Mouse (Mus musculus) G1E (cell line): ENCODE data around the gene Fiz1. TPM values are rescaled to one million over a fixed set of nuclear protein-coding genes. Genes with fewer than 3 reads are reported as not detected.
"Not testable (repeated sequence)": the region's sequence is repeated elsewhere in the genome, so short reads cannot be mapped to it uniquely, and the experiment has no call there.

ENCODE experiments used
- ATAC-seq: 2 replicates; pipeline ENCODE4 v1.8.0; 2016; ENCODE audit warnings: mild to moderate bottlenecking; ENCODE audit not compliant: insufficient number of reproducible peaks, poor library complexity, low FRiP score, severe bottlenecking; ENCODE audit errors: extremely low read depth
- DNase-seq: peaks from one replicate; pipeline ENCODE4 v3.0.0; 2012; ENCODE audit warnings: low spot score
- H3K27me3 ChIP-seq: 2 replicates; pipeline ENCODE4 v1.6.1; 2012; ENCODE audit warnings: mild to moderate bottlenecking, low read length, inconsistent platforms; ENCODE audit not compliant: insufficient read depth
- H3K36me3 ChIP-seq: replicated peaks from 2 replicates; pipeline ENCODE3; 2012; ENCODE audit warnings: mild to moderate bottlenecking, inconsistent platforms
- H3K4me1 ChIP-seq: 2 replicates; pipeline ENCODE4 v1.6.1; 2012; ENCODE audit warnings: low read depth, low read length, inconsistent platforms, mixed read lengths; ENCODE audit not compliant: insufficient read depth
- H3K4me3 ChIP-seq: 2 replicates; pipeline ENCODE4 v1.5.1; 2012; ENCODE audit warnings: low read depth, mild to moderate bottlenecking, inconsistent platforms, low read length, moderate library complexity, mixed read lengths
- H3K9me3 ChIP-seq: replicated peaks from 2 replicates; pipeline ENCODE4 v1.6.1; 2012; ENCODE audit warnings: inconsistent platforms
- CTCF ChIP-seq: IDR thresholded peaks from 2 replicates; pipeline ENCODE4 v1.5.1; 2012; ENCODE audit warnings: low read depth, low read length, inconsistent platforms, mixed read lengths
- GATA1 ChIP-seq: IDR thresholded peaks from 2 replicates; pipeline ENCODE4 v1.6.1; 2012; ENCODE audit warnings: borderline replicate concordance, low read length, inconsistent platforms, mixed read lengths
- GATA2 ChIP-seq: IDR thresholded peaks from 2 replicates; pipeline ENCODE4 v1.6.1; 2012; ENCODE audit warnings: low read depth, low read length, inconsistent platforms, borderline replicate concordance
- POLR2AphosphoS5 ChIP-seq: IDR thresholded peaks from 2 replicates; pipeline ENCODE4 v1.6.1; 2012; ENCODE audit warnings: low read depth, low read length, inconsistent platforms; ENCODE audit not compliant: insufficient replicate concordance
- TAL1 ChIP-seq: conservative IDR thresholded peaks from 2 replicates; pipeline ENCODE4 v1.6.1; 2012; ENCODE audit warnings: low read depth, low read length, inconsistent platforms, mixed read lengths
- polyA plus RNA-seq: library from polyadenylated mRNA; stranded (reverse); fragments of >175 nt; gene quantifications from 2 replicates; pipeline ENCODE4 v1.2.3, GENCODE M21; 2012
- total RNA-seq, 2 experiments: library from RNA; stranded (forward) in 1 of 2; stranded (reverse) in 1 of 2; fragments of 200-1000 nt in 1 of 2; fragments of >200 nt in 1 of 2; fragmentation: Nextera tagmentation in 1 of 2; gene quantifications; 2 replicates each; pipeline ENCODE4 v1.2.3; 2014 to 2017

Gene Fiz1
- total and polyA plus RNA-seq, 3 experiments, result 22.2 to 66.6 (median 53.4) TPM

DNA sequence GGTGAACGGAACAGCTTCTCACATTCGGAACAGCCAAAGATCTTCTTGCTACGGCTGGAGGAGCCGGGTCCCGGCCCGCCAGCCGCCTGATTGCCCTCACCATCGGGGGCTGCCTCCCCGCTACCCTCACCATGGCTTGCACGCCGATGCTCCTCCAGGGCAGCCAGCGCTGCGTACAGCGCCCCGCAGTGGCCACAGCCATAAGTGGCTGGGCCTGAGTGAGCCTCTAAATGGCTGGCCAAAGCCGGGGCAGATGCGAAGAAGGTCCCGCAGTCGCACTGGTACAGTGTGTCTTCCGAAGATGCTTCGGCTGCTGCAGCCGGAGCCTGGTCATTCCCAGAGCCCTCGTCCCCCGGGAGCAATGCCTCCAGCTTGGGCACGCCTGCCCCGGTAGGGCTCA, 6.3 kb downstream of the Fiz1 start:
- DNase-seq, result no peak
- no peak for ATAC-seq
- no peak for TF ChIP-seq POLR2AphosphoS5
- no peak for TF ChIP-seq GATA2
- TF ChIP-seq TAL1, result no peak
- no peak for TF ChIP-seq GATA1
- TF ChIP-seq CTCF, result no peak
- Histone ChIP-seq H3K9me3 (0 out of 2 replicates have a peak, but pooled peaks cover 8% of the 10 kb centered on the region), H3K4me1 (peaks cover 27% of the 10 kb centered on the region), H3K4me3 (peak overlapping the region; percentile 1; the same call in 1 of the 2 replicates), H3K27me3 (no peaks in the 10 kb centered on the region; the same call in 1 of the 2 replicates), H3K36me3 (peaks cover 73% of the 10 kb centered on the region)

GRCm38 (mm10) chr7:5002876-5003275, 11.6 kb downstream of the Fiz1 start:
- DNase-seq, ATAC-seq, H3K4me1 ChIP-seq, H3K27me3 ChIP-seq, H3K9me3 ChIP-seq, H3K4me3 ChIP-seq: not testable (repeated sequence)
- peaks cover 20% of the 10 kb centered on the region for H3K36me3 ChIP-seq

GRCm38 (mm10) chr7:4999876-5000275, 14.6 kb downstream of the Fiz1 start:
- DNase-seq (no peak), ATAC-seq (no peak)
- 0 out of 2 replicates have a peak, but pooled peaks cover 2% of the 10 kb centered on the region for H3K9me3 ChIP-seq
- peaks cover 8% of the 10 kb centered on the region; the same call in 1 of the 2 replicates for H3K4me1 ChIP-seq
- H3K36me3 ChIP-seq, result no peaks in the 10 kb centered on the region
- H3K27me3 ChIP-seq, result peaks cover 18% of the 10 kb centered on the region
- TF ChIP-seq TAL1, result no peak
- no peak for TF ChIP-seq GATA2
- TF ChIP-seq CTCF, result no peak
- no peak for TF ChIP-seq GATA1
- H3K4me3 ChIP-seq, result no peak overlapping the region

- Histone ChIP-seq H3K27me3 (peaks cover 24% of the 10 kb centered on the region), H3K36me3 (no peaks in the 10 kb centered on the region), H3K4me1 (peaks cover 8% of the 10 kb centered on the region; the same call in 1 of the 2 replicates), H3K4me3 (no peak overlapping the region), H3K9me3 (peaks cover 14% of the 10 kb centered on the region; the same call in 1 of the 2 replicates)
- ATAC-seq (no peak), DNase-seq (no peak)
- TF ChIP-seq TAL1 (no peak), GATA2 (no peak), CTCF (no peak), POLR2AphosphoS5 (no peak), GATA1 (no peak)
These were observed 17.6 kb downstream of the Fiz1 start for GRCm38 (mm10) chr7:4996934-4997333.

DNA sequence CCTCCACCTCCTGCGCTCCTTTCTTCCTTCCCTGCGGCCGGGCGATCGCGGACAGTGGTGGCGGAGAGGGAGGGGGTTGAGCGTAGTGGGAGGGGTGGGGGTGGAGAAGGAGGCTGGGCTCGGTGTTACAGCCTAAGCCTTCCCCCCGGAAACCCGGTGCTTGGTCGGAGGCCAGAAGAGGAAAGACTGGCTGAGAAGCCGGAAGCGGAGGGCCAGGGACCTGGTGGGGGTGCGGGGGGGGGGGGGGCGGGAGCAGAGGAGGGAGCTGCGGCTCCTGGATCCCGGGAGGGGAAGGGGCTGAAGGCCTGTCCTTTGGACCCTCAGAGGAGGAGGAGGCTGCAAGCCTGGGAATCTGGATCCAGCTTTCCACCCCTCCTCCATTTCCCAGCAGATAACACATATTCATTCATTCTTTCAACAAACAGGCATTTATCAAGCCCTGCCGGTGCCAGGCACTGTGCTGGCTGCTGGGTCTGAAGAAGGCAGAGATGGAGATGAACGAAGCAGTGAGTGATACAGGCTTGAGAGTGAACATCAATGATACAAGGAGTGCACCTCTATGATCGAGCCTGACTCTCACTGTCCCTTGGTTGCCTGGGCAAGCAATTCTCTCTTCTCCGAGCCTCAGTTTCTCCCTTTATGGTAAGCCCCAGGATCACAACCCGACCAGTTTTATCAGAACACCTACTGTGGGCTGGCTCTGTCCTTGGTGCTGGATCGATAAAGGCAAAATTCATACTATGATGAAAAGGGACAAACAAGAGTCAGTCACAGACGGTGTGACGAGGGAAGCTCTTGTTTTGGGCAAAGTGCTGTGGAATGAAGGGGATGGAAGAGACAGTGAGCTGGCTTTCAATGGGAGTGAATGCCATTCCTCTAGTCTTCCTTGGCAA, 18.2 kb downstream of the Fiz1 start, which contains the start of gene Zfp579:
Gene Zfp579, minus strand, starts transcription at position 156 of the 893 bp plus-strand sequence.
- peaks cover 24% of the 10 kb centered on the region for H3K27me3 ChIP-seq
- DNase-seq (no peak), ATAC-seq (peak; percentile 22; the same call in 1 of the 2 replicates)
- no peaks in the 10 kb centered on the region for H3K36me3 ChIP-seq
- peaks cover 14% of the 10 kb centered on the region; the same call in 1 of the 2 replicates for H3K9me3 ChIP-seq
- peak within 1 kb of the TSS; percentile 46; the same call in 1 of the 2 replicates for H3K4me3 ChIP-seq
- H3K4me1 ChIP-seq, result peaks cover 8% of the 10 kb centered on the region; the same call in 1 of the 2 replicates
- TF ChIP-seq TAL1 (no peak), GATA2 (no peak), POLR2AphosphoS5 (no peak)

GRCm38 (mm10) chr7:4995268-4996002, 19.1 kb downstream of the Fiz1 start:
- no peak for TF ChIP-seq TAL1
- TF ChIP-seq GATA1, result no peak
- TF ChIP-seq GATA2, result no peak
- no peak for TF ChIP-seq CTCF
- TF ChIP-seq POLR2AphosphoS5, result no peak
- peaks cover 8% of the 10 kb centered on the region; the same call in 1 of the 2 replicates for H3K4me1 ChIP-seq
- DNase-seq, result no peak
- H3K4me3 ChIP-seq, result peak overlapping the region; percentile 46; the same call in 1 of the 2 replicates
- peaks cover 20% of the 10 kb centered on the region; the same call in 1 of the 2 replicates for H3K9me3 ChIP-seq
- H3K36me3 ChIP-seq, result no peaks in the 10 kb centered on the region
- H3K27me3 ChIP-seq, result peaks cover 24% of the 10 kb centered on the region
- no peak for ATAC-seq
